Mouse (Mus musculus) heart, embryonic 11.5 days (tissue): ENCODE results near the gene Lmo7. TPM values are rescaled to one million over a fixed set of nuclear protein-coding genes. Genes with fewer than 3 reads are reported as not detected.

Source experiments
- ATAC-seq: fragments of 200-750 bp; cut with Nextera tagmentation; replicated peaks from 2 replicates; pipeline ENCODE4 v1.8.0; 2017; ENCODE audit warnings: moderate library complexity; ENCODE audit not compliant: insufficient number of reproducible peaks, low FRiP score, low TSS enrichment
- H3K27ac ChIP-seq: fragments of 300-500 bp; sonication (generic); 2 replicates; pipeline ENCODE4 v1.5.1; 2014; ENCODE audit warnings: mild to moderate bottlenecking, low read depth, low read length
- H3K27me3 ChIP-seq: fragments of 300-500 bp; sonication (generic); 2 replicates; pipeline ENCODE4 v1.6.1; 2014; ENCODE audit warnings: mild to moderate bottlenecking, low read length, mixed read lengths; ENCODE audit not compliant: control insufficient read depth, insufficient read depth
- H3K36me3 ChIP-seq: fragments of 300-500 bp; sonication (generic); 2 replicates; pipeline ENCODE4 v1.6.1; 2014; ENCODE audit warnings: mild to moderate bottlenecking, low read length, moderate library complexity, mixed read lengths; ENCODE audit not compliant: control insufficient read depth, insufficient read depth
- H3K4me1 ChIP-seq: fragments of 300-500 bp; sonication (generic); 2 replicates; pipeline ENCODE4 v1.6.1; 2014; ENCODE audit warnings: low read length; ENCODE audit not compliant: control insufficient read depth, insufficient read depth
- H3K4me2 ChIP-seq: fragments of 300-500 bp; sonication (generic); 2 replicates; pipeline ENCODE4 v1.6.1; 2014; ENCODE audit warnings: mild to moderate bottlenecking, moderate library complexity
- H3K4me3 ChIP-seq: fragments of 300-500 bp; sonication (generic); 2 replicates; pipeline ENCODE4 v1.5.1; 2014; ENCODE audit warnings: low read depth, low read length
- H3K9ac ChIP-seq: fragments of 300-500 bp; sonication (generic); 2 replicates; pipeline ENCODE4 v1.6.1; 2014; ENCODE audit warnings: mild to moderate bottlenecking, low read depth, low read length, moderate library complexity
- H3K9me3 ChIP-seq: fragments of 300-500 bp; sonication (generic); replicated peaks from 2 replicates; pipeline ENCODE4 v1.6.1; 2016; ENCODE audit warnings: low read length; ENCODE audit not compliant: control insufficient read depth
- WGBS: fragments of 180-500 bp; shearing (Covaris S2); extraction: QIAGEN DNeasy Blood & Tissue Kit; methylation state at CpG from one replicate; pipeline ENCODE4 v1.1.7; 2014; ENCODE audit not compliant: insufficient replicate concordance; 5-methylcytosine and 5-hydroxymethylcytosine counted together
- polyA plus RNA-seq: library from polyadenylated mRNA; unstranded; fragments of >200 nt; fragmentation: Nextera tagmentation; extraction: Ambion mirVana; gene quantifications from 2 replicates; pipeline ENCODE4 v1.2.1, GENCODE M21; 2014

The Lmo7 gene
- polyA plus RNA-seq, 1 experiment from 2014 or later = 126 TPM

GRCm38 (mm10) chr14:101834109-101834508 is 104.4 kb downstream of the Lmo7 start:
- Histone ChIP-seq H3K36me3 (no peaks in the 10 kb centered on the region), H3K4me1 (0 out of 2 replicates have a peak, but pooled peaks cover 6% of the 10 kb centered on the region), H3K27ac (no peak overlapping the region), H3K9me3 (no peaks in the 10 kb centered on the region), H3K4me2 (no peak overlapping the region), H3K4me3 (no peak overlapping the region), H3K27me3 (no peaks in the 10 kb centered on the region), H3K9ac (no peak overlapping the region)
- WGBS = 64% methylated on average over 3 of the region's 3 CpGs
- ATAC-seq = no peak

- Histone ChIP-seq H3K4me2 (no peak overlapping the region), H3K9ac (no peak overlapping the region), H3K9me3 (no peaks in the 10 kb centered on the region), H3K4me1 (no peaks in the 10 kb centered on the region), H3K4me3 (no peak overlapping the region), H3K27ac (no peak overlapping the region), H3K27me3 (no peaks in the 10 kb centered on the region), H3K36me3 (no peaks in the 10 kb centered on the region)
- WGBS = 80% methylated on average over 2 of the region's 2 CpGs
- no peak for ATAC-seq
These were observed 106.6 kb downstream of the Lmo7 start for GRCm38 (mm10) chr14:101836401-101836800.

GRCm38 (mm10) chr14:101837176-101837575 is 107.4 kb downstream of the Lmo7 start:
- Histone ChIP-seq H3K36me3 (no peaks in the 10 kb centered on the region), H3K27ac (no peak overlapping the region), H3K4me3 (no peak overlapping the region), H3K27me3 (no peaks in the 10 kb centered on the region), H3K9me3 (no peaks in the 10 kb centered on the region), H3K9ac (no peak overlapping the region), H3K4me1 (no peaks in the 10 kb centered on the region), H3K4me2 (no peak overlapping the region)
- ATAC-seq = no peak
- 81% methylated on average over 6 of the region's 6 CpGs for WGBS

GRCm38 (mm10) chr14:101838231-101838839 is 108.6 kb downstream of the Lmo7 start:
- Histone ChIP-seq H3K4me1 (no peaks in the 10 kb centered on the region), H3K9me3 (no peaks in the 10 kb centered on the region), H3K4me3 (no peak overlapping the region), H3K36me3 (no peaks in the 10 kb centered on the region), H3K27me3 (no peaks in the 10 kb centered on the region), H3K9ac (no peak overlapping the region), H3K4me2 (no peak overlapping the region), H3K27ac (no peak overlapping the region)
- 71% methylated on average over 7 of the region's 7 CpGs for WGBS
- no peak for ATAC-seq

GRCm38 (mm10) chr14:101839771-101840731 is 110.3 kb downstream of the Lmo7 start:
- 61% methylated on average over 24 of the region's 24 CpGs for WGBS
- H3K9ac ChIP-seq = peak overlapping the region; percentile 24; the same call in 1 of the 2 replicates
- H3K4me1 ChIP-seq = no peaks in the 10 kb centered on the region; the same call in 1 of the 2 replicates
- H3K9me3 ChIP-seq = no peaks in the 10 kb centered on the region
- H3K27ac ChIP-seq = no peak overlapping the region
- peak overlapping the region; percentile 50 for H3K4me2 ChIP-seq
- 0 out of 2 replicates have a peak, but pooled peaks have one; percentile 46 for ATAC-seq
- no peaks in the 10 kb centered on the region for H3K27me3 ChIP-seq
- H3K36me3 ChIP-seq = no peaks in the 10 kb centered on the region
- no peak overlapping the region for H3K4me3 ChIP-seq

- H3K4me3 ChIP-seq = no peak overlapping the region
- no peak overlapping the region for H3K4me2 ChIP-seq
- no peak overlapping the region for H3K27ac ChIP-seq
- H3K27me3 ChIP-seq = no peaks in the 10 kb centered on the region
- no peaks in the 10 kb centered on the region for H3K36me3 ChIP-seq
- no peak overlapping the region for H3K9ac ChIP-seq
- H3K9me3 ChIP-seq = no peaks in the 10 kb centered on the region
- 70% methylated on average over 5 of the region's 5 CpGs for WGBS
- ATAC-seq = no peak
- peaks cover 9% of the 10 kb centered on the region for H3K4me1 ChIP-seq
These were observed 111.5 kb downstream of the Lmo7 start for GRCm38 (mm10) chr14:101841271-101841670.

- WGBS = 81% methylated on average over 6 of the region's 6 CpGs
- H3K9me3 ChIP-seq = no peaks in the 10 kb centered on the region
- H3K4me2 ChIP-seq = no peak overlapping the region
- peaks cover 19% of the 10 kb centered on the region for H3K4me1 ChIP-seq
- no peaks in the 10 kb centered on the region for H3K36me3 ChIP-seq
- H3K9ac ChIP-seq = no peak overlapping the region
- ATAC-seq = no peak
- no peak overlapping the region for H3K27ac ChIP-seq
- H3K4me3 ChIP-seq = no peak overlapping the region
- H3K27me3 ChIP-seq = no peaks in the 10 kb centered on the region
These were observed 112.8 kb downstream of the Lmo7 start for GRCm38 (mm10) chr14:101842521-101842920.

GRCm38 (mm10) chr14:101843443-101843842 is 113.7 kb downstream of the Lmo7 start:
- no peak overlapping the region for H3K9ac ChIP-seq

More at GRCm38 (mm10) chr14:101843443-101843842, 113.7 kb downstream of the Lmo7 start:
- 90% methylated on average over 17 of the region's 17 CpGs for WGBS
- H3K4me3 ChIP-seq = no peak overlapping the region
- no peaks in the 10 kb centered on the region for H3K9me3 ChIP-seq
- H3K27ac ChIP-seq = no peak overlapping the region
- no peaks in the 10 kb centered on the region for H3K27me3 ChIP-seq
- H3K36me3 ChIP-seq = no peaks in the 10 kb centered on the region
- peaks cover 25% of the 10 kb centered on the region for H3K4me1 ChIP-seq
- ATAC-seq = no peak
- no peak overlapping the region for H3K4me2 ChIP-seq
